Mouse (Mus musculus): ENCODE measurements around the gene Emc8.

GRCm38 (mm10) chr8:120626461-120626860, 41.9 kb downstream of the Emc8 start:
- TF ChIP-seq CTCF (IDR thresholded peaks at IDR 0.05; ENCODE audit: low read depth): no peak
- TF ChIP-seq EP300 (IDR thresholded peaks at IDR 0.05; ENCODE audit: low read depth): no peak

Data from heart, postnatal 0 days (tissue).